Mouse (Mus musculus): ENCODE measurements at regions not wholly inside any gene's neighbourhood (a gene's known extent, or its start where the extent isn't known, plus 50 kb on each side); places are given as distances from the start of the nearest gene placed in this dataset.

GRCm38 (mm10) chr8:78034687-78035086 is 178.4 kb upstream of the Ttc29 start:
- TF ChIP-seq GATA1 (IDR thresholded peaks at IDR 0.05; ENCODE audit: borderline replicate concordance, low read length) (no peak), FLI1 (IDR thresholded peaks at IDR 0.05; ENCODE audit: low read length) (no peak)

Data from megakaryocyte, embryonic 14.5 days (primary cell).